Mouse (Mus musculus): Measurements from ENCODE around the gene Slc6a16. TPM values are rescaled to one million over a fixed set of nuclear protein-coding genes. Genes with fewer than 3 reads are reported as not detected.

Gene Slc6a16
- total and polyA plus RNA-seq, 2 experiments from 2014 or later = 0.16 to 2.3 TPM

DNA sequence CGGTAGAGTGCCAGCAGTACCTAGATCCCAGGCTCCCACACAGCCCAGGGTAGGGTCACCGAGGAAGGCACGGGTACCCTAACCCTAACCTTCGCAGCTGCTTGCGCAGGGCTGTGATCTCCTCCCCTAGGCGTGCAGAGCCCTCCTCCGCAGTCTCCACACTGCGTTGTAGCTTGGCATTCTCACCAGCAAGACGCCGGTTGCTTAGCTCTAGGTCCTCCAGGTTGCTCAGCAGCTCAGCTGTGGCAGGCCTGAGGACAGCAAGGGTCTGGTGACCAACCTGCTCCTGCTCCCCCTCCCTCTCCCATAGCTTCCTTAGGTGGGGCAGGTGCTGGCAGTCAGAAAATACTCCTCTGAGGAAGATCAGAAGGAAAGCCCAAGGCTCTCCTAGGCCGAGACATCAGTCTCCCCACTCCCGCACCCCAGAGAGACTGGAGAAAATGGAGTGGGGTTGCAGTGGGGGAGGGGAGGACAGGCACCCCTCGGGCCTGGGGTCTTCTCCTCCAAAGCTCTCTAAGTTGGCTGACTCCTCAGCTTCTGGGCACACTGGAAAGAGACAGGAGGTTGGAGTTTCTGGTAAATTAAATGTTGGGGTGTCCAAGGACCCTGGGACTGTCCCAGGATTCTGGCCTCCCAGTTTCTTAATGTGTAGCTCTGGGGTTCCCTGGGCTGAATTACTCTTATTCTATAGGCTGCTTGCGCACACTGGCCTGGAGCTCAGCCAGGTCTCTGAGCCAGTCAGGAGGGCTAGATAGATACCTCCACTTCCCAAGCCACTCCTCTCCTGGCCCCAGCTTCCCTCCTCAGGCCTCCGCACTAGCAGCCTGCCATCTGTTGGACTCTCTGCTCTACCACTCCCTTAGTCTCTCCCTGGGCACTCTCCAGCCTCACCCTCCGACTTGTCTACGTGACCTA is 46.8 kb upstream of the Slc6a16 start:
- Histone ChIP-seq H3K4me3 (ENCODE audit: low read depth, low read length) (no peak overlapping the region), H3K27me3 (ENCODE audit: insufficient read depth, low read length) (no peaks in the 10 kb centered on the region), H3K36me3 (ENCODE audit: insufficient read depth, low read length) (no peaks in the 10 kb centered on the region), H3K4me1 (ENCODE audit: insufficient read depth, low read length) (no peaks in the 10 kb centered on the region), H3K9me3 (ENCODE audit: low read length) (no peaks in the 10 kb centered on the region), H3K9ac (replicated peaks; ENCODE audit: low read length, poor library complexity, severe bottlenecking) (no peak overlapping the region), H3K27ac (ENCODE audit: low read depth, low read length) (no peak overlapping the region), H3K4me2 (ENCODE audit: low read depth, low read length, poor library complexity, severe bottlenecking) (no peak overlapping the region)
- WGBS = 75% methylated on average over 17 of the region's 17 CpGs
- TF ChIP-seq CTCF (IDR thresholded peaks at IDR 0.05) = no peak
- DNase-seq (ENCODE audit: low spot score) = no peak
- ATAC-seq (ENCODE audit: low FRiP score) = no peak

DNA sequence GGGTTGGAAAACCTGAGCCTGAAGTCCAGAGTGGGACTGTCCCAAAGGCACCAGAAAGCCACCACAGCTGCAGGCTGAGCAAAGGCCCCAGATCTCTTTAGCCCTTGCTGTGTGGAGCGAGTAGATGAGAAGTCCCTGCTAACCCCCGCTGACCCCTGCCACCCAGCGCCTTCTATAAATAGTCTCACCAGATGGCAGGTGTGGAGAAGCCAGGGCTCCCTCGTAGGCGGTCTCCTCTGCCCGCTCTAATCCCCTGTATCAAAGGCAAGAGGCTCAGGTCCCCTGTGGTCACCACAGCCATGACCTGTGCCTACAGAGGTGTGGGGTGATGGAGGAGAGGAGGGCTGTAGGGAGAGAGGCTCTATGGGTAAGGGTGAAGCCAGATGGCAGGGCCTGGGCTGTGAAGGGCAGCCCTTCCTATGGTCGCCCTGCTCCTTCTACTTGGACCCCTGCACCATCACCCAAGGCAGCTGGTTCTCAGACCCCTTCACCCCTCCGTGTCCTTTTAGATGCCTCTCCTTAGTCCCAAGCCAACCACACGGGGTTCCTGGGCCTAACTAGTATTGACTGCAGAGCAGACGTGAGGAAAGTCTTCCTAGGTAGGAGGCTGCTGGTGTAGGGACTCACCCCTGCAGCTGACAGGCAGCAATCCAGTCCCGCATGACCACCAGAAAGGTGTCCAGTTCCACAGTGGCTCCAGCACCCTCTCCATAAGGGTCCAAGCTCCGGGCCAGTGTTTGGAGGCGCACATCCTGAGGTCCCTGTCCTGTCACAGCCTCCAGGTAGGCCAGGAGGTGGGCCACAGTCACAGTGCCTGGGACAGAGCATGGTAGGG is 45.3 kb upstream of the Slc6a16 start:
- no peak for DNase-seq (ENCODE audit: low spot score)
- WGBS = 61% methylated on average over 13 of the region's 13 CpGs
- ATAC-seq (ENCODE audit: low FRiP score) = no peak
- TF ChIP-seq CTCF (IDR thresholded peaks at IDR 0.05) = no peak
- no peak overlapping the region for H3K4me3 ChIP-seq (ENCODE audit: low read depth, low read length)
- H3K4me1 ChIP-seq (ENCODE audit: insufficient read depth, low read length) = no peaks in the 10 kb centered on the region
- H3K36me3 ChIP-seq (ENCODE audit: insufficient read depth, low read length) = no peaks in the 10 kb centered on the region
- H3K9ac ChIP-seq (replicated peaks; ENCODE audit: low read length, poor library complexity, severe bottlenecking) = no peak overlapping the region
- H3K4me2 ChIP-seq (ENCODE audit: low read depth, low read length, poor library complexity, severe bottlenecking) = no peak overlapping the region
- no peaks in the 10 kb centered on the region for H3K27me3 ChIP-seq (ENCODE audit: insufficient read depth, low read length)
- H3K9me3 ChIP-seq (ENCODE audit: low read length) = no peaks in the 10 kb centered on the region
- H3K27ac ChIP-seq (ENCODE audit: low read depth, low read length) = no peak overlapping the region

DNA sequence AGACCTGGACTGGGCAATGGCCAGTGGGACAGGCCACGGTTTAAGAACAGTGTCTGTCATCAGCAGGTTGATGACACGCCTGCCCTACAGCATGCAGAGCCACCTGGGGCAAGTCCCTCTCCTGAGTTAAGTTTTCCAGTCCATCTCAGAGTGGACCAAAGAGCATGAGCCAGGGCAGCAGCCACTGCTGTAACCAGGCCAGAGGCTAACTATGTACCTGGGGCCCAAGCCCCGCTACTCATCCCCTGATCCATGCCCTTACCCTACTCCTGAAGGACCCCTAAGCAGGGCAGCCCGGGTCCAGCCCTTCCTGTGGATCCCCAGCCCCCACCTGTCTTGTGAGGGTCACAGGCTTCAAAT is 44.7 kb upstream of the Slc6a16 start:
- Histone ChIP-seq H3K9me3 (ENCODE audit: low read length) (no peaks in the 10 kb centered on the region), H3K4me3 (ENCODE audit: low read depth, low read length) (no peak overlapping the region), H3K4me2 (ENCODE audit: low read depth, low read length, poor library complexity, severe bottlenecking) (no peak overlapping the region), H3K27me3 (ENCODE audit: insufficient read depth, low read length) (no peaks in the 10 kb centered on the region), H3K4me1 (ENCODE audit: insufficient read depth, low read length) (no peaks in the 10 kb centered on the region), H3K9ac (replicated peaks; ENCODE audit: low read length, poor library complexity, severe bottlenecking) (no peak overlapping the region), H3K36me3 (ENCODE audit: insufficient read depth, low read length) (no peaks in the 10 kb centered on the region), H3K27ac (ENCODE audit: low read depth, low read length) (no peak overlapping the region)
- ATAC-seq (ENCODE audit: low FRiP score) = no peak
- DNase-seq (ENCODE audit: low spot score) = no peak
- no peak for TF ChIP-seq CTCF (IDR thresholded peaks at IDR 0.05)
- WGBS = 81% methylated on average over 4 of the region's 4 CpGs

DNA sequence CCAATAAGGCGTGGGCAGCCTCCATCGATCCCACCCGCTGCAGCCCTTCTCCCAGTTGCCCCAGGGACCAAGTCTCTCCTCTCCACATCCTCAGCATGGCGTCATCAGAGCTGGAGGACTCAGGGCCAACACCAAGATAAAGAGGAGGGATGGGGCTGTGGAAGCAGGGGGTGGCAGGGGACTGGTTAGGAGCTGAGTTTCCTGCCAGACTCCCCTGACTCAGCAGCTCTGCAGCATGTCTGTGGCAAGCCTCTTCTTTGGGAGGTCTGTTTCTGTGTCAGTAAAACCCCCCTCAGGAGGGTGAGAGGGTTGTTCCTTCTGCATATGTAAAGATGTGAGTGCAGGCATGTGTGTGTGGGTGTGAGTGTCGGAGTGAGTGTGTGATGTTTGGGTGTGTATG is 43.9 kb upstream of the Slc6a16 start:
- Histone ChIP-seq H3K36me3 (ENCODE audit: insufficient read depth, low read length) (no peaks in the 10 kb centered on the region), H3K9me3 (ENCODE audit: low read length) (no peaks in the 10 kb centered on the region), H3K4me1 (ENCODE audit: insufficient read depth, low read length) (no peaks in the 10 kb centered on the region), H3K4me3 (ENCODE audit: low read depth, low read length) (no peak overlapping the region), H3K27ac (ENCODE audit: low read depth, low read length) (no peak overlapping the region), H3K4me2 (ENCODE audit: low read depth, low read length, poor library complexity, severe bottlenecking) (no peak overlapping the region), H3K9ac (replicated peaks; ENCODE audit: low read length, poor library complexity, severe bottlenecking) (peak overlapping the region; percentile 24; the same call in 1 of the 2 replicates), H3K27me3 (ENCODE audit: insufficient read depth, low read length) (no peaks in the 10 kb centered on the region)
- DNase-seq (ENCODE audit: low spot score) (no peak), ATAC-seq (ENCODE audit: low FRiP score) (no peak)
- 64% methylated on average over 5 of the region's 5 CpGs for WGBS
- no peak for TF ChIP-seq CTCF (IDR thresholded peaks at IDR 0.05)

DNA sequence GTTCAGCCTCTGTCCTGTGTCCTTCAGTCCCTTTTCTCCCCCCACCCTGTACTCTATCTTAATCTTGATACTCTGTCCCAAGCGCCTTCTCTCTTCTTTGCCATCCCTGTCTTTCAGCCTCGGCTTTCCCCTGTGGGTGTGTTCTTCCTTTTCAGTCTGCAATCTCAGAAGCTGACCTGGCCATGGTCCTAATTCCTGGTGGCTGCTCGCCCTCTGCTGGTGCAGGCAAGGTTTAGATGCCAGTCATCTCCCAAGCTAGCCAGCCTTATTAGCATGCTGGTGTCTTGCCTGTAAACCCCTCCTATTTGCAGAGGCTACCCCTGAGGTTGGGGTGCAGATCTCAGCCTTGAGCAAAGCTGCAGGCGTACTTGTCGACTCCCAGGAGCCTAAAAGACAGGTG is 42.5 kb upstream of the Slc6a16 start:
- TF ChIP-seq CTCF (IDR thresholded peaks at IDR 0.05) = peak; percentile 95
- no peaks in the 10 kb centered on the region for H3K9me3 ChIP-seq (ENCODE audit: low read length)
- H3K27ac ChIP-seq (ENCODE audit: low read depth, low read length) = no peak overlapping the region
- 7% methylated on average over 5 of the region's 5 CpGs for WGBS
- no peak overlapping the region for H3K9ac ChIP-seq (replicated peaks; ENCODE audit: low read length, poor library complexity, severe bottlenecking)
- H3K4me2 ChIP-seq (ENCODE audit: low read depth, low read length, poor library complexity, severe bottlenecking) = no peak overlapping the region
- DNase-seq (ENCODE audit: low spot score) = peak; percentile 88
- no peaks in the 10 kb centered on the region for H3K36me3 ChIP-seq (ENCODE audit: insufficient read depth, low read length)
- H3K4me1 ChIP-seq (ENCODE audit: insufficient read depth, low read length) = no peaks in the 10 kb centered on the region
- ATAC-seq (ENCODE audit: low FRiP score) = peak; percentile 54; the same call in 1 of the 2 replicates
- no peak overlapping the region for H3K4me3 ChIP-seq (ENCODE audit: low read depth, low read length)
- no peaks in the 10 kb centered on the region for H3K27me3 ChIP-seq (ENCODE audit: insufficient read depth, low read length)

DNA sequence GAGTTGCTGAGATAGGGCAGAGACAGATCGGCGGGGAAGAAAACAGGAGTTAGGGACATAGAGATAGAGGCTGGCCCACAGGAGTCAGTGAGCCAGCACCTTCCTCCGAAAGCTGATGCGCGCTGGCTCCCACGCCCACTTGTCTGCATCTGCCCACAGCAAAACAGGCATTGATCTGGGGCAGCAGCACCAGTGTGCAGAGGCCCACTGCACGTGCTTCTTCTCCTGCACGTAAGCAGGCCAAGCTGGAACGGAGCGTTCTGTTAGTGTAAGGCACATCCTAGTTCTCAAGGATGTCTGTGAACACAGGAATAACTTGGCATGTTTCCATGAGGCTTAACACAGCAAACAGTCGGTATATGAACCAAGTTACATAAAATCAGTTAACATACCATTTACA is 41.9 kb upstream of the Slc6a16 start:
- no peak for TF ChIP-seq CTCF (IDR thresholded peaks at IDR 0.05)
- H3K4me1 ChIP-seq (ENCODE audit: insufficient read depth, low read length) = no peaks in the 10 kb centered on the region
- H3K9ac ChIP-seq (replicated peaks; ENCODE audit: low read length, poor library complexity, severe bottlenecking) = no peak overlapping the region
- ATAC-seq (ENCODE audit: low FRiP score) = no peak
- H3K36me3 ChIP-seq (ENCODE audit: insufficient read depth, low read length) = no peaks in the 10 kb centered on the region
- WGBS = 83% methylated on average over 11 of the region's 11 CpGs
- no peak for DNase-seq (ENCODE audit: low spot score)
- H3K27ac ChIP-seq (ENCODE audit: low read depth, low read length) = no peak overlapping the region
- no peaks in the 10 kb centered on the region for H3K27me3 ChIP-seq (ENCODE audit: insufficient read depth, low read length)
- H3K4me2 ChIP-seq (ENCODE audit: low read depth, low read length, poor library complexity, severe bottlenecking) = no peak overlapping the region
- H3K9me3 ChIP-seq (ENCODE audit: low read length) = no peaks in the 10 kb centered on the region
- no peak overlapping the region for H3K4me3 ChIP-seq (ENCODE audit: low read depth, low read length)
